Mouse (Mus musculus): ENCODE measurements around the gene Ak5. TPM values are rescaled to one million over a fixed set of nuclear protein-coding genes. Genes with fewer than 3 reads are reported as not detected.

Ak5 gene
- polyA plus RNA-seq, 1 experiment from 2014 or later, result 3.2 TPM

DNA sequence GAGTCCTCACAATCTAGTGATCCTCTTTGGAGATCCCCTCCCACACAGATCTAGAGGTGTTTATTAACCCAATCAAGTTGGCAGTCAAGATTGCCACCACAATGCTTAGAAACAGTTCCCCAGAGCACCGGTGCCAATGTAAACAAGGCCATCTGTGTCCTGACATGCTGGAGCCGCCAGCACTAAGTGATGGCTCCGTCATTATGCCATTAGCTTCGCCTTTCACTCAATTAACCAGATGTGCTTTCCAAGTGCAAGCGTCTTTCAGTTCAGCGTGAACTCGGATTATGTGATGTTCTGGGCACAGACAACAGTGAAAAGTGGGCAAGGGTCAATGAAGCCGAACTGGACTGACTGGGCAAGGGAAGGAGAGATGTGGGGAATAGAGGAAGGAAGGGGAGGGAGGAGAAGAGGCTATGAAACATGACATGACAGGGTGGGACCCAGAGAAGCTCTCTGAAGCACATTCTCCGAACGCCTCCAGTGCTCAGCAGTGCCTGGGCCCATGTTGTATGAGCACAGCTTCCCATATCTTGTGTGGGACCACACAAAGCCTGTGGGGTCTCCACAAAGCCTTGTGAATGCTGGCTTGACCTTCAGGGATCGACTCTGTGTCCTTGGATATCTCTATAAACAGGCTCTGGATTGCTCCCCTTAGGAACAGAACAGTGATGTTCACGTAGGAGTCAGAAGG is 173.3 kb downstream of the Ak5 start:
- no peaks in the 10 kb centered on the region for H3K36me3 ChIP-seq (ENCODE audit: control insufficient read depth, insufficient read depth, low read length)
- 55% methylated on average over 12 of the region's 12 CpGs for WGBS
- no peak for ATAC-seq (replicated peaks; ENCODE audit: low FRiP score, low TSS enrichment, low read depth)

DNA sequence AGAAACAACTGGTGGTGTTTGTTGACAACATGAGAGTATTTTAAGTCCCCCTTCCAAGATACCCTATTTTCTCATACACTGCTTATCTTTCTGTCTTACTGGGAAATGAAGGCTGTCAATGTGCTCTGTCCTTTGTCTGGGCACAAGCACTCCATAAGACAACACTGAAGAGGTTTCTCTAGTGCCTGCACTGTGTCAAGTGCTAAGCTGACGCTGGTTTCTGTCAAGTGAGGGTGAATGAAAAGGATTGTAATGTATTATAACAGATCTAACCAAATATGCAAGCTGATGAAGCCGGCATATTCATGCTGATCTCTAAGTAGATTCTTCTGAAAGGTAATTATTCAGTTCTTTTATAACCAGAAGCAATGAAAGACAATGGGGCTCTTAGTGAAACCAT is 174.3 kb downstream of the Ak5 start:
- H3K36me3 ChIP-seq (ENCODE audit: control insufficient read depth, insufficient read depth, low read length), result no peaks in the 10 kb centered on the region
- peaks cover 15% of the 10 kb centered on the region for H3K4me1 ChIP-seq (replicated peaks; ENCODE audit: control insufficient read depth, insufficient read depth, low read length)
- DNase-seq (ENCODE audit: low spot score), result no peak
- H3K9me3 ChIP-seq (ENCODE audit: control insufficient read depth, low read length), result no peaks in the 10 kb centered on the region
- 26% methylated on average over 2 of the region's 2 CpGs for WGBS
- H3K4me2 ChIP-seq (ENCODE audit: low read length), result no peak overlapping the region
- ATAC-seq (replicated peaks; ENCODE audit: low FRiP score, low TSS enrichment, low read depth), result no peak
- H3K27ac ChIP-seq (ENCODE audit: low read depth), result no peak overlapping the region
- no peaks in the 10 kb centered on the region for H3K27me3 ChIP-seq (replicated peaks; ENCODE audit: control insufficient read depth, insufficient read depth, low read length)
- no peak overlapping the region for H3K9ac ChIP-seq (ENCODE audit: low read length)
- H3K4me3 ChIP-seq (ENCODE audit: low read depth, low read length), result no peak overlapping the region

More for the DNA sequence above, 173.3 kb downstream of the Ak5 start:
- Histone ChIP-seq H3K4me1 (replicated peaks; ENCODE audit: control insufficient read depth, insufficient read depth, low read length) (peaks cover 15% of the 10 kb centered on the region), H3K9ac (ENCODE audit: low read length) (no peak overlapping the region), H3K27ac (ENCODE audit: low read depth) (no peak overlapping the region), H3K9me3 (ENCODE audit: control insufficient read depth, low read length) (no peaks in the 10 kb centered on the region), H3K4me3 (ENCODE audit: low read depth, low read length) (no peak overlapping the region), H3K4me2 (ENCODE audit: low read length) (no peak overlapping the region), H3K27me3 (replicated peaks; ENCODE audit: control insufficient read depth, insufficient read depth, low read length) (no peaks in the 10 kb centered on the region)
- DNase-seq (ENCODE audit: low spot score), result no peak

DNA sequence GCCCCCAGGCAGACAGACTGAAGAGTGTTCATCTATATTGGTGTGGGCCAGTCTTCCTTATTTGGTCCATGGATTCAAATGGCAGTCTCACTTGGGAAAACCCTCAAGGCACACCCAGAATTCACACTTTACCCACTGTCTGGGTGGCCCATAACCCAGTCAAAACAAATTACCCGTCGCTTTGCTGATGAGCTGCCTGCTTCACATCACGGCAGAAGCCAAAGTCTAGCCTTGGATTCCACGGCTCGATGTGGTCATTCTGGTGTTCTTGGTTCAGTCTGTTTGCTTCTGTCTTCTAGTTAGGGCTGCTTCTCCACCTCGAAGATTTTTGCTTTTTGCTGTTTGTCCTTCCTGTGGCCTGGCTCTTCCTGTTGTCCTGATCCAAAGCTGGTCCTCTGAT is 175.9 kb downstream of the Ak5 start:
- no peaks in the 10 kb centered on the region for H3K9me3 ChIP-seq (ENCODE audit: control insufficient read depth, low read length)
- no peak for ATAC-seq (replicated peaks; ENCODE audit: low FRiP score, low TSS enrichment, low read depth)
- H3K36me3 ChIP-seq (ENCODE audit: control insufficient read depth, insufficient read depth, low read length), result no peaks in the 10 kb centered on the region
- peaks cover 9% of the 10 kb centered on the region for H3K4me1 ChIP-seq (replicated peaks; ENCODE audit: control insufficient read depth, insufficient read depth, low read length)
- 64% methylated on average over 6 of the region's 6 CpGs for WGBS
- H3K27ac ChIP-seq (ENCODE audit: low read depth), result no peak overlapping the region
- H3K27me3 ChIP-seq (replicated peaks; ENCODE audit: control insufficient read depth, insufficient read depth, low read length), result no peaks in the 10 kb centered on the region
- no peak overlapping the region for H3K4me2 ChIP-seq (ENCODE audit: low read length)
- no peak for DNase-seq (ENCODE audit: low spot score)
- no peak overlapping the region for H3K4me3 ChIP-seq (ENCODE audit: low read depth, low read length)
- H3K9ac ChIP-seq (ENCODE audit: low read length), result no peak overlapping the region

DNA sequence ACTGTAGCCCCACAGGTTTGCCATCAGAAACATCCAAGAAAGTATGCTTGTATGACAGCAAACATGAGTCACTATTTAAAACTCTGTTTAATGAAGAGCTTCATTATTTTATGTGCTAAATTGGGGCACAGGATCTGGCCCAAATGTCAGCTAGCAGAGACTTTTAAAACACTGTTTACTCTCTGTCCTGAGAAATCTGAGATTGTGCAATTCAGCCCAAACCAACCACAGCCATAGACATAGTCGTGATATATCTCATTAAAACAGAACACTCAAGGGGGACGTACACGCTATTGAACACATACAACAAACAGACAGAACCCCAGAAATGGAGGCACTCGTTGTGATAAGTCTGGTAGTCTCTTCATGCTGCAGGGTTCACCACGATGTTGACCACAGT is 177.7 kb downstream of the Ak5 start:
- no peaks in the 10 kb centered on the region for H3K36me3 ChIP-seq (ENCODE audit: control insufficient read depth, insufficient read depth, low read length)
- 91% methylated on average over 5 of the region's 5 CpGs for WGBS
- H3K9ac ChIP-seq (ENCODE audit: low read length), result no peak overlapping the region
- DNase-seq (ENCODE audit: low spot score) (no peak), ATAC-seq (replicated peaks; ENCODE audit: low FRiP score, low TSS enrichment, low read depth) (no peak)
- H3K4me2 ChIP-seq (ENCODE audit: low read length), result no peak overlapping the region
- no peaks in the 10 kb centered on the region for H3K27me3 ChIP-seq (replicated peaks; ENCODE audit: control insufficient read depth, insufficient read depth, low read length)
- no peak overlapping the region for H3K27ac ChIP-seq (ENCODE audit: low read depth)
- no peaks in the 10 kb centered on the region for H3K9me3 ChIP-seq (ENCODE audit: control insufficient read depth, low read length)
- peaks cover 3% of the 10 kb centered on the region; the same call in 1 of the 2 replicates for H3K4me1 ChIP-seq (replicated peaks; ENCODE audit: control insufficient read depth, insufficient read depth, low read length)
- H3K4me3 ChIP-seq (ENCODE audit: low read depth, low read length), result no peak overlapping the region

DNA sequence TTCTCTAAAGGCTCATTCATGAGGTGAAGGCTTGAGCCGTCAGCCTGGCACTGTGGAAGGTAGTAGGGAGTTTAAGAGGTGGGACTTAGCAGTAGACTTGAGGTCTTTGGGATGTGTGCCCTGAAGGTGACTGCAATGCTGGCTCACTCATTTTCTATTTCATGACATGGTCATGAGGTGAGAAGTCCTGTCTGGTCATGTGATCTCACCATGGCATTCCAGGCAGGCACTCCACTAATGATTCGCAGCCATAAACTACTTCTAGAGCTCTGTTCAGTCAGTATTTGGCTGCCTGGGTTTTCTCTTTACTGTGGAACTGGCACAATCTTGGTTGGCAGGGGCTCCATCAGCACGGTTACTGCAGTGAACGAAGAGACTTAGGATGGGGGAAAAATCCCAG is 179.2 kb downstream of the Ak5 start:
- Histone ChIP-seq H3K4me2 (ENCODE audit: low read length) (no peak overlapping the region), H3K9ac (ENCODE audit: low read length) (no peak overlapping the region), H3K36me3 (ENCODE audit: control insufficient read depth, insufficient read depth, low read length) (no peaks in the 10 kb centered on the region), H3K4me1 (replicated peaks; ENCODE audit: control insufficient read depth, insufficient read depth, low read length) (peaks cover 8% of the 10 kb centered on the region), H3K9me3 (ENCODE audit: control insufficient read depth, low read length) (no peaks in the 10 kb centered on the region), H3K27ac (ENCODE audit: low read depth) (no peak overlapping the region), H3K27me3 (replicated peaks; ENCODE audit: control insufficient read depth, insufficient read depth, low read length) (no peaks in the 10 kb centered on the region), H3K4me3 (ENCODE audit: low read depth, low read length) (no peak overlapping the region)
- DNase-seq (ENCODE audit: low spot score) (no peak), ATAC-seq (replicated peaks; ENCODE audit: low FRiP score, low TSS enrichment, low read depth) (no peak)
- 82% methylated on average over 4 of the region's 4 CpGs for WGBS

DNA sequence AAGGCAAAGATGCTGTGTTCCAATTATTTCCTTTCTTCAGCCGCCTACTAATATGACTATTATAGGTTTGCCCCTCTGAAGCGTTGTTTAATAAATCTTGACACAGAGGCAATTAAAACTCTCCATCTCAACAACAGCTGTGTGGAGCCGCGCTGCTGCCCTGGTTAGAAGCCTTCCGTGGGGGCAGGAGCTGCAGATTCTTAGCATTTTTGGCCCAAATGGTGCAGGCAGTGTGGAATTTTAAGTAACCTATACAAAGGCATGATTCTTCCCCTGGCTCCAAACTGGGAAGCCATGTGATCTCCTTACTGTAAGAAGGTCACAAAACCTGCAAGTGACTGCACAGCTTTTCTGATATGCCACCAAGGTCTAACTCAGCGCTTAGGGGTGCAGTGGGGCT is 184.0 kb downstream of the Ak5 start:
- ATAC-seq (replicated peaks; ENCODE audit: low FRiP score, low TSS enrichment, low read depth), result no peak
- Histone ChIP-seq H3K9ac (ENCODE audit: low read length) (no peak overlapping the region), H3K36me3 (ENCODE audit: control insufficient read depth, insufficient read depth, low read length) (no peaks in the 10 kb centered on the region), H3K4me1 (replicated peaks; ENCODE audit: control insufficient read depth, insufficient read depth, low read length) (peaks cover 8% of the 10 kb centered on the region), H3K27me3 (replicated peaks; ENCODE audit: control insufficient read depth, insufficient read depth, low read length) (no peaks in the 10 kb centered on the region), H3K27ac (ENCODE audit: low read depth) (no peak overlapping the region; the same call in 1 of the 2 replicates), H3K4me2 (ENCODE audit: low read length) (no peak overlapping the region), H3K4me3 (ENCODE audit: low read depth, low read length) (no peak overlapping the region), H3K9me3 (ENCODE audit: control insufficient read depth, low read length) (no peaks in the 10 kb centered on the region)
- DNase-seq (ENCODE audit: low spot score), result no peak
- WGBS, result 35% methylated on average over 6 of the region's 6 CpGs

DNA sequence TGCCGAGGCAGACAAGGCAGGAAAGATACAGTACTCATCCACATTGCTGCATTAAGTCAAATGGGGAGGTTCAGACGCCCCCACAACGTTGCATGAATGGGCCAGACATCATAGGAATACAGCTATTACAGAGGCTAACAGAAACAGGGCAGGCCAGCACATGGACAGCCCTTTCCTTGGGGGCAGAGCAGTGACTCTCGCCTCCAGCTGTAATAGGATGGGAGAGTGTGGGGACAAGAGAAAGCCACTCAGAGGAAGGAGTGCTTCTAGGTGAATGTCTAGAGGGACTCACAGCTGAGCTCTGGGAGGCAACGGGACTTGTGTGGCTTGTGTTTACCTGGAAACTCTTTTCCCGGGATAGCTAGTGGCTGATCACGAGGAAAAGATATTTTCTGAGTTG is 184.4 kb downstream of the Ak5 start:
- H3K9me3 ChIP-seq (ENCODE audit: control insufficient read depth, low read length), result no peaks in the 10 kb centered on the region
- WGBS, result 27% methylated on average over 7 of the region's 7 CpGs
- peak overlapping the region; percentile 34; the same call in 1 of the 2 replicates for H3K27ac ChIP-seq (ENCODE audit: low read depth)
- H3K9ac ChIP-seq (ENCODE audit: low read length), result no peak overlapping the region
- H3K4me2 ChIP-seq (ENCODE audit: low read length), result no peak overlapping the region
- no peak overlapping the region for H3K4me3 ChIP-seq (ENCODE audit: low read depth, low read length)
- no peaks in the 10 kb centered on the region for H3K36me3 ChIP-seq (ENCODE audit: control insufficient read depth, insufficient read depth, low read length)
- H3K4me1 ChIP-seq (replicated peaks; ENCODE audit: control insufficient read depth, insufficient read depth, low read length), result peaks cover 8% of the 10 kb centered on the region
- no peaks in the 10 kb centered on the region for H3K27me3 ChIP-seq (replicated peaks; ENCODE audit: control insufficient read depth, insufficient read depth, low read length)
- DNase-seq (ENCODE audit: low spot score) (no peak), ATAC-seq (replicated peaks; ENCODE audit: low FRiP score, low TSS enrichment, low read depth) (no peak)

DNA sequence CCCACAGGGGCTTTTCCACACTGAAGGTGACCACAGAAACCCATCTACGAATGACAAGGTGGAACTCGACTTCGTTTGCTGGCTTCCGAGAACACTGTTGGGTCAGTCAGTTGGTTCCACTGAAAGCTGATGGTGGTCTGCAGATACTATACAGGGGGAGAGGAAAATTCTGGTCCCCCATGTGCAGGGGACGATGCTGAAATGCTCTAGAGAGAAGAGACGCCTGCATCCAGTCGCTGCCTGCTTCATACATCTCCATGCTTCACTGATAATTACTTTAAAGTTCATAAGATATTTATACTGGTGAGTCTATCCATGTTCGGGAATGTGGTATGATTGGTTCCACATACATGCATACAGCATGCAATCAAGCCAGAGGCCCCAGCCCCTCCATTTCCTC is 186.0 kb downstream of the Ak5 start:
- ATAC-seq (replicated peaks; ENCODE audit: low FRiP score, low TSS enrichment, low read depth), result no peak
- 82% methylated on average over 8 of the region's 8 CpGs for WGBS
- Histone ChIP-seq H3K4me3 (ENCODE audit: low read depth, low read length) (no peak overlapping the region), H3K9ac (ENCODE audit: low read length) (no peak overlapping the region), H3K27me3 (replicated peaks; ENCODE audit: control insufficient read depth, insufficient read depth, low read length) (no peaks in the 10 kb centered on the region), H3K9me3 (ENCODE audit: control insufficient read depth, low read length) (no peaks in the 10 kb centered on the region), H3K27ac (ENCODE audit: low read depth) (no peak overlapping the region), H3K36me3 (ENCODE audit: control insufficient read depth, insufficient read depth, low read length) (no peaks in the 10 kb centered on the region), H3K4me1 (replicated peaks; ENCODE audit: control insufficient read depth, insufficient read depth, low read length) (peaks cover 20% of the 10 kb centered on the region), H3K4me2 (ENCODE audit: low read length) (no peak overlapping the region)
- no peak for DNase-seq (ENCODE audit: low spot score)

DNA sequence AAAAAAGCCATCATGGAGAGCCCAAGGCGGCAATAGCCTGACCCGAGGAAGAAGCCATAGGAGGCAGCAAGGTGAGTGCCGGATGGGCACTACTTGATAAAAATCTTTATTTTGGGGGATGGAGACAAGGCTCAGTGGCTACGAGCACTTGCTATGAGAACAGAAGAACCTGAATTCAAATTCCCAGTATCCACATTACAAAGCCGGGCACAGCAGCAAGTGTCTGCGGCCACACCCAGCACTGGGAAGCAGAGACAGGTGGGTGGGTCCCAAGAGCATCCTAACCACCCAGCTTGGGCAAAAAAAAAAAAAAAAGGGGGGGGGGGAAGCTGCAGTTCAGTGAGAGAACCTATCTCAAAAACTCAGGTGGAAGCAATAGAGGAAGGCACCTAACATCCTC is 187.8 kb downstream of the Ak5 start:
- H3K4me1 ChIP-seq (replicated peaks; ENCODE audit: control insufficient read depth, insufficient read depth, low read length), result peaks cover 20% of the 10 kb centered on the region
- H3K27me3 ChIP-seq (replicated peaks; ENCODE audit: control insufficient read depth, insufficient read depth, low read length), result no peaks in the 10 kb centered on the region
- no peak overlapping the region for H3K9ac ChIP-seq (ENCODE audit: low read length)
- no peak for DNase-seq (ENCODE audit: low spot score)
- no peak overlapping the region for H3K4me3 ChIP-seq (ENCODE audit: low read depth, low read length)
- 93% methylated on average over 6 of the region's 6 CpGs for WGBS
- no peak overlapping the region for H3K4me2 ChIP-seq (ENCODE audit: low read length)
- no peaks in the 10 kb centered on the region for H3K9me3 ChIP-seq (ENCODE audit: control insufficient read depth, low read length)
- no peaks in the 10 kb centered on the region for H3K36me3 ChIP-seq (ENCODE audit: control insufficient read depth, insufficient read depth, low read length)
- no peak for ATAC-seq (replicated peaks; ENCODE audit: low FRiP score, low TSS enrichment, low read depth)
- no peak overlapping the region for H3K27ac ChIP-seq (ENCODE audit: low read depth)
